Comparison of ENCODE assay signal across 8 mouse cellular contexts in the genomic region with DNA sequence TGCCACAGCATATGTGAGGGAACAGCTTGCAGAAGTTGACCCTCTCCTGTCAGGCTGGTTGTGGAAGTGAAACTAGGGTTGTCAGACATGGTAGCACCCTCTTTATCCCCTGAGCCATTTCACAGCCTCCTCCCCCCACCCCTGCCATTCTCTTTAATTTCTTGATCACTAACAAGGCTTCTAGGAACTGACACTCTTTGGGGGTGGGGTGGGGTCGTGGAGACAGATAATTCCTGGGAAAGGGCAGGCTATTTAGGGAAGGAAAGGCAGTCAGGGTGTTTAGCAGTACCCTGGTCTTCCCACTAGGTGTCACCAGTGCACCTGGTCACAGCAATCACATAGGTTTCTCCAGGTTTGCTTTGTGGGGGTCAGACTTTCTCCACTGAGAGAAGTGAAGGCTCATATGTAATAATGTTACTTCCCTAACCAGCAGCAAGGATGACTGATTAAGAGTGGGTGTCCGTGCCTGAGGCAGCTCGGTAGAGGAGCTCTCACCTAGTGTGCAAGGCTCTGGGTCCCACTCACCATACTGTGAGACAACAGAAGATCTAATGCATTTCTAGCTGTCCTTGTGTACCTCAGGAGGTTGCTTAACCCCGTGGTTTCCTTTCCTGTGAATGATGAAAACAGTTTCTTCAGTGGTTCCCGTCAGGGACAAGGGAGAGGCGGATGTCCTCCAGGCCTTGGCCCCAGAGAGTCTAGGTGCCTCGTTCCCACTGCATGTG. TPM values are rescaled to one million over a fixed set of nuclear protein-coding genes. Genes with fewer than 3 reads are reported as not detected.
A peak's percentile ranks its signal among the peaks of the same experiment; 100 is the strongest.
DNase-seq lines count a peak whose midpoint lies in the region; ATAC-seq lines count a peak whose summit lies in the region.

No protein-coding gene starts in this region.

- DNase-seq in hindbrain, embryonic 11.5 days (ENCODE audit: low spot score) = peak; percentile 78
- peak; percentile 80 for DNase-seq in adrenal gland, postnatal 14 days
- peak; percentile 72 for DNase-seq in embryonic facial prominence, embryonic 11.5 days (ENCODE audit: low spot score)
- DNase-seq in heart, postnatal 25 days (ENCODE audit: low spot score) = peak; percentile 24
- DNase-seq in left cerebral cortex, postnatal 14 days (ENCODE audit: low spot score in 2 of 2) = peak; percentile 76
- DNase-seq in mesoderm, embryonic 11.5 days (ENCODE audit: low read depth, low spot score) = peak; percentile 71
- DNase-seq in spleen, postnatal 10 days (ENCODE audit: low spot score in 2 of 2) = peak; percentile 65 to 68

- H3K4me2 ChIP-seq in hindbrain, embryonic 11.5 days (replicated peaks; ENCODE audit: low read depth, low read length) = no peak overlapping the region
- H3K4me2 ChIP-seq in hindbrain, embryonic 13.5 days = no peak overlapping the region
- H3K4me2 ChIP-seq in embryonic facial prominence, embryonic 11.5 days (ENCODE audit: low read depth, low read length) = no peak overlapping the region

- H3K9ac ChIP-seq in hindbrain, embryonic 11.5 days (ENCODE audit: low read depth, low read length) = no peak overlapping the region
- H3K9ac ChIP-seq in hindbrain, embryonic 13.5 days = no peak overlapping the region
- no peak overlapping the region for H3K9ac ChIP-seq in embryonic facial prominence, embryonic 11.5 days (replicated peaks; ENCODE audit: low read length)

- no peaks in the 10 kb centered on the region for H3K9me3 ChIP-seq in hindbrain, embryonic 11.5 days (ENCODE audit: control insufficient read depth, low read length)
- H3K9me3 ChIP-seq in hindbrain, embryonic 13.5 days = no peaks in the 10 kb centered on the region
- no peaks in the 10 kb centered on the region for H3K9me3 ChIP-seq in embryonic facial prominence, embryonic 11.5 days (replicated peaks; ENCODE audit: control insufficient read depth, low read length)

- no peaks in the 10 kb centered on the region for H3K4me1 ChIP-seq in hindbrain, embryonic 11.5 days (replicated peaks; ENCODE audit: control insufficient read depth, insufficient read depth, low read length)
- H3K4me1 ChIP-seq in hindbrain, embryonic 13.5 days (replicated peaks) = no peaks in the 10 kb centered on the region
- H3K4me1 ChIP-seq in embryonic facial prominence, embryonic 11.5 days (ENCODE audit: control insufficient read depth, insufficient read depth, low read length) = no peaks in the 10 kb centered on the region

- no peaks in the 10 kb centered on the region for H3K27me3 ChIP-seq in hindbrain, embryonic 11.5 days (ENCODE audit: control insufficient read depth, insufficient read depth, low read length)
- peaks cover 22% of the 10 kb centered on the region for H3K27me3 ChIP-seq in hindbrain, embryonic 13.5 days
- no peaks in the 10 kb centered on the region for H3K27me3 ChIP-seq in embryonic facial prominence, embryonic 11.5 days (ENCODE audit: control insufficient read depth, insufficient read depth, low read length)

- intact Hi-C loops in heart, postnatal 25 days (cut with DNase I) = loop anchor here (1.0 to 5.0 kb wide), 4 partner anchors 63 to 180 kb away; no protein-coding TSS in a partner anchor
- intact Hi-C loops in left cerebral cortex, postnatal 14 days (cut with DNase I) = loop anchor here (1.0 to 5.0 kb wide), 3 partner anchors 63 to 165 kb away; no protein-coding TSS in a partner anchor

- H3K27ac ChIP-seq in hindbrain, embryonic 11.5 days (ENCODE audit: low read depth, low read length) = no peak overlapping the region
- no peak overlapping the region for H3K27ac ChIP-seq in hindbrain, embryonic 13.5 days
- H3K27ac ChIP-seq in embryonic facial prominence, embryonic 11.5 days (replicated peaks; ENCODE audit: low read depth, low read length) = no peak overlapping the region

- H3K4me3 ChIP-seq in hindbrain, embryonic 11.5 days (ENCODE audit: low read depth, low read length) = no peak overlapping the region
- no peak overlapping the region for H3K4me3 ChIP-seq in hindbrain, embryonic 13.5 days
- no peak overlapping the region for H3K4me3 ChIP-seq in embryonic facial prominence, embryonic 11.5 days (ENCODE audit: low read depth, low read length)

- H3K36me3 ChIP-seq in hindbrain, embryonic 11.5 days (ENCODE audit: control insufficient read depth, insufficient read depth, low read length) = no peaks in the 10 kb centered on the region
- H3K36me3 ChIP-seq in hindbrain, embryonic 13.5 days = no peaks in the 10 kb centered on the region
- no peaks in the 10 kb centered on the region for H3K36me3 ChIP-seq in embryonic facial prominence, embryonic 11.5 days (replicated peaks; ENCODE audit: control insufficient read depth, insufficient read depth, low read depth, low read length)

- no peak for ATAC-seq in hindbrain, embryonic 11.5 days (ENCODE audit: low FRiP score)
- no peak for ATAC-seq in hindbrain, embryonic 13.5 days (ENCODE audit: low FRiP score)
- no peak for ATAC-seq in embryonic facial prominence, embryonic 11.5 days (replicated peaks; ENCODE audit: insufficient number of reproducible peaks, low FRiP score, low TSS enrichment, low read depth)

- 41% methylated on average over 7 of the region's 7 CpGs for WGBS in hindbrain, embryonic 11.5 days
- whole genome bisulfite sequencing in hindbrain, embryonic 13.5 days = 42% methylated on average over 7 of the region's 7 CpGs
- WGBS in embryonic facial prominence, embryonic 11.5 days = 35% methylated on average over 7 of the region's 7 CpGs

RNA-seq across cellular contexts. Expression of a gene that starts 12.9 kb away (rescaled TPM):
- 6.9 and 7.9 TPM in 2 replicates for polyA plus RNA-seq in hindbrain, embryonic 11.5 days (2014; fragmentation: Nextera tagmentation; extraction: Ambion mirVana)
- polyA plus RNA-seq in hindbrain, embryonic 13.5 days (2015; fragmentation: Nextera tagmentation; extraction: Ambion mirVana) = 1.5 and 2.2 TPM in 2 replicates
- total RNA-seq in adrenal gland, postnatal 14 days (2021) = 2.4 and 5.5 TPM in 2 replicates
- 6.2 and 7.9 TPM in 2 replicates for polyA plus RNA-seq in embryonic facial prominence, embryonic 11.5 days (2014; fragmentation: Nextera tagmentation; extraction: Ambion mirVana)
- total RNA-seq in heart, postnatal 25 days (2021) = 1 to 10 TPM; 2.2 to 2.7 TPM
- 1 to 10 TPM; 1.2 to 1.3 TPM for total RNA-seq in left cerebral cortex, postnatal 14 days (2021)

RNA-seq across cellular contexts. Expression of a gene that starts 48.0 kb away (rescaled TPM):
- 0.34 and 0.39 TPM in 2 replicates for polyA plus RNA-seq in hindbrain, embryonic 11.5 days (2014; fragmentation: Nextera tagmentation; extraction: Ambion mirVana)
- 0.06 and 0.21 TPM in 2 replicates for polyA plus RNA-seq in hindbrain, embryonic 13.5 days (2015; fragmentation: Nextera tagmentation; extraction: Ambion mirVana)
- total RNA-seq in adrenal gland, postnatal 14 days (2021) = 0.59 and 14.0 TPM in 2 replicates
- 0.26 and 0.38 TPM in 2 replicates for polyA plus RNA-seq in embryonic facial prominence, embryonic 11.5 days (2014; fragmentation: Nextera tagmentation; extraction: Ambion mirVana)
- total RNA-seq in heart, postnatal 25 days (2021) = 1 to 10 TPM in 1 of 2 experiments, under 1 TPM in 1; 0.89 to 1.4 TPM
- total RNA-seq in left cerebral cortex, postnatal 14 days (2021) = under 1 TPM; 0.64 to 0.72 TPM

RNA-seq across cellular contexts. Expression of a gene that starts 51.3 kb away (rescaled TPM):
- 1.2 and 1.7 TPM in 2 replicates for polyA plus RNA-seq in hindbrain, embryonic 11.5 days (2014; fragmentation: Nextera tagmentation; extraction: Ambion mirVana)
- 6.7 and 13.6 TPM in 2 replicates for polyA plus RNA-seq in hindbrain, embryonic 13.5 days (2015; fragmentation: Nextera tagmentation; extraction: Ambion mirVana)
- 0.94 TPM in 1 of 2 replicates, not detected in the other for total RNA-seq in adrenal gland, postnatal 14 days (2021)
- polyA plus RNA-seq in embryonic facial prominence, embryonic 11.5 days (2014; fragmentation: Nextera tagmentation; extraction: Ambion mirVana) = 0.22 TPM in 1 of 2 replicates, not detected in the other
- under 1 TPM; 0.64 to 0.91 TPM for total RNA-seq in heart, postnatal 25 days (2021)
- total RNA-seq in left cerebral cortex, postnatal 14 days (2021) = 10 to 100 TPM; 39.1 to 46.5 TPM

Comparison
In these comparisons a context has a peak if more than half of its experiments do, and no peak if none do; other contexts are left out.
1. DNase-seq: peak in every context shown above with its lines; median percentile 80 in adrenal gland, postnatal 14 days; 78 in hindbrain, embryonic 11.5 days; 76 in left cerebral cortex, postnatal 14 days; 72 in embryonic facial prominence, embryonic 11.5 days; 71 in mesoderm, embryonic 11.5 days; 66 in spleen, postnatal 10 days; 24 in heart, postnatal 25 days.
2. RNA of a gene that starts 51.3 kb away (total RNA-seq): 39.1 to 46.5 TPM in left cerebral cortex, postnatal 14 days; 0.64 to 0.91 TPM in heart, postnatal 25 days and 0.94 TPM in adrenal gland, postnatal 14 days; every median in the first group is over 10 times any median in the second.